8 mouse cellular contexts compared by ENCODE assay signal in genomic region chr17:21489500-21490001, GRCm38 (mm10). TPM values are rescaled to one million over a fixed set of nuclear protein-coding genes. Genes with fewer than 3 reads are reported as not detected.
DNase-seq lines count a peak whose midpoint lies in the region; ATAC-seq and TF ChIP-seq lines count a peak whose summit lies in the region.

No protein-coding gene starts in this region.

- H3K36me3 ChIP-seq in heart, postnatal 0 days (replicated peaks; ENCODE audit: control insufficient read depth, insufficient read depth, low read length) = peaks cover 6% of the 10 kb centered on the region
- H3K36me3 ChIP-seq in hindbrain, embryonic 16.5 days (ENCODE audit: control insufficient read depth, insufficient read depth, low read length) = no peaks in the 10 kb centered on the region; the same call in 1 of the 2 replicates
- H3K36me3 ChIP-seq in midbrain, embryonic 14.5 days (ENCODE audit: control insufficient read depth, insufficient read depth, low read length) = peaks cover 8% of the 10 kb centered on the region; the same call in 1 of the 2 replicates

- intact Hi-C loops in heart, postnatal 14 days (cut with DNase I) = loop anchor here (2.0 kb wide), 1 partner anchor 39 kb away; the partner anchor contains the start of gene Zfp51

- no peak for ATAC-seq in heart, postnatal 0 days (ENCODE audit: insufficient read depth, low read depth)
- peak; percentile 10 for ATAC-seq in activated CD4-positive, CD25-positive, alpha-beta regulatory T cell, adult 4 months
- ATAC-seq in hindbrain, embryonic 16.5 days = 0 out of 2 replicates have a peak, but pooled peaks have one; percentile 1
- ATAC-seq in midbrain, embryonic 14.5 days (ENCODE audit: low FRiP score, low TSS enrichment) = no peak

- peaks cover 8% of the 10 kb centered on the region for H3K4me1 ChIP-seq in heart, postnatal 0 days (ENCODE audit: control insufficient read depth, insufficient read depth)
- H3K4me1 ChIP-seq in hindbrain, embryonic 16.5 days (ENCODE audit: control insufficient read depth, insufficient read depth, low read depth, low read length) = peaks cover 6% of the 10 kb centered on the region
- H3K4me1 ChIP-seq in midbrain, embryonic 14.5 days (ENCODE audit: control insufficient read depth, insufficient read depth, low read length) = peaks cover 6% of the 10 kb centered on the region

- DNase-seq in heart, postnatal 0 days (ENCODE audit: low spot score) = no peak
- no peak for DNase-seq in heart, postnatal 14 days
- peak; percentile 2 for DNase-seq in midbrain, embryonic 14.5 days
- no peak for DNase-seq in gastrocnemius, adult 8-10 months (ENCODE audit: low spot score in 2 of 2)
- no peak for DNase-seq in thymus, adult 18-20 months
- no peak for DNase-seq in adrenal gland, postnatal 14 days

- H3K9ac ChIP-seq in heart, postnatal 0 days (replicated peaks; ENCODE audit: low read depth, low read length) = peak overlapping the region; percentile 65
- peak overlapping the region; percentile 87 for H3K9ac ChIP-seq in hindbrain, embryonic 16.5 days (ENCODE audit: low read depth, low read length)
- peak overlapping the region; percentile 67 for H3K9ac ChIP-seq in midbrain, embryonic 14.5 days (replicated peaks; ENCODE audit: low read length)

- peak overlapping the region; percentile 80 for H3K4me3 ChIP-seq in heart, postnatal 0 days (ENCODE audit: low read depth, low read length)
- H3K4me3 ChIP-seq in hindbrain, embryonic 16.5 days (ENCODE audit: low read length) = peak overlapping the region; percentile 98
- H3K4me3 ChIP-seq in midbrain, embryonic 14.5 days (replicated peaks; ENCODE audit: low read depth, low read length) = peak overlapping the region; percentile 78

- H3K9me3 ChIP-seq in heart, postnatal 0 days (replicated peaks; ENCODE audit: control insufficient read depth, low read length) = no peaks in the 10 kb centered on the region
- H3K9me3 ChIP-seq in hindbrain, embryonic 16.5 days (ENCODE audit: control insufficient read depth, low read length) = no peaks in the 10 kb centered on the region
- no peaks in the 10 kb centered on the region for H3K9me3 ChIP-seq in midbrain, embryonic 14.5 days (ENCODE audit: control insufficient read depth, low read length)

- TF ChIP-seq EP300 in heart, postnatal 0 days (IDR thresholded peaks at IDR 0.05; ENCODE audit: low read depth) = no peak

- H3K27me3 ChIP-seq in heart, postnatal 0 days (ENCODE audit: control insufficient read depth, insufficient read depth, low read length) = no peaks in the 10 kb centered on the region
- no peaks in the 10 kb centered on the region for H3K27me3 ChIP-seq in hindbrain, embryonic 16.5 days (replicated peaks; ENCODE audit: control insufficient read depth, insufficient read depth, low read length)
- no peaks in the 10 kb centered on the region for H3K27me3 ChIP-seq in midbrain, embryonic 14.5 days (ENCODE audit: control insufficient read depth, insufficient read depth, low read length)

- TF ChIP-seq CTCF in heart, postnatal 0 days (IDR thresholded peaks at IDR 0.05; ENCODE audit: low read depth) = no peak

- H3K4me2 ChIP-seq in heart, postnatal 0 days (ENCODE audit: low read depth, low read length) = peak overlapping the region; percentile 87
- peak overlapping the region; percentile 66 for H3K4me2 ChIP-seq in hindbrain, embryonic 16.5 days (ENCODE audit: low read length)
- H3K4me2 ChIP-seq in midbrain, embryonic 14.5 days (ENCODE audit: low read length) = peak overlapping the region; percentile 69

- WGBS in heart, postnatal 0 days = 8% methylated on average over 8 of the region's 8 CpGs
- WGBS in hindbrain, embryonic 16.5 days = 11% methylated on average over 8 of the region's 8 CpGs
- WGBS in midbrain, embryonic 14.5 days = 18% methylated on average over 8 of the region's 8 CpGs

- H3K27ac ChIP-seq in heart, postnatal 0 days (ENCODE audit: low read depth) = no peak overlapping the region
- H3K27ac ChIP-seq in hindbrain, embryonic 16.5 days (ENCODE audit: low read depth, low read length) = no peak overlapping the region
- H3K27ac ChIP-seq in midbrain, embryonic 14.5 days (replicated peaks; ENCODE audit: low read depth, low read length) = no peak overlapping the region; the same call in 1 of the 2 replicates

RNA-seq across cellular contexts. Expression of gene Zfp53, which starts 0.8 kb away (rescaled TPM):
- total RNA-seq in heart, postnatal 0 days (2014; rRNA removed; ENCODE audit: low replicate concordance) = 0.70 and 0.92 TPM in 2 replicates
- polyA plus RNA-seq in heart, postnatal 0 days (2015; fragmentation: Nextera tagmentation; extraction: Ambion mirVana) = 4.0 and 4.4 TPM in 2 replicates
- total RNA-seq in heart, postnatal 14 days (2021) = 1 to 10 TPM; 2.4 to 2.9 TPM
- polyA plus RNA-seq in activated CD4-positive, CD25-positive, alpha-beta regulatory T cell, adult 4 months (2017; shearing (Covaris generic)) = 10 to 100 TPM; 31.8 to 32.9 TPM
- polyA plus RNA-seq in hindbrain, embryonic 16.5 days (2015; fragmentation: Nextera tagmentation; extraction: Ambion mirVana) = 8.7 and 10.7 TPM in 2 replicates
- 10.9 and 11.4 TPM in 2 replicates for polyA plus RNA-seq in midbrain, embryonic 14.5 days (2014; fragmentation: Nextera tagmentation; extraction: Ambion mirVana)
- total RNA-seq in gastrocnemius, adult 8-10 months (2022) = 1 to 10 TPM; 1.3 to 1.8 (median 1.5) TPM
- total RNA-seq in adrenal gland, postnatal 14 days (2021) = 4.8 and 5.6 TPM in 2 replicates

RNA-seq across cellular contexts. Expression of gene Zfp51, which starts 39.4 kb away (rescaled TPM):
- 5.1 and 6.3 TPM in 2 replicates for total RNA-seq in heart, postnatal 0 days (2014; rRNA removed; ENCODE audit: low replicate concordance)
- polyA plus RNA-seq in heart, postnatal 0 days (2015; fragmentation: Nextera tagmentation; extraction: Ambion mirVana) = 9.7 and 9.9 TPM in 2 replicates
- total RNA-seq in heart, postnatal 14 days (2021) = 1 to 10 TPM; 5.8 to 6.5 TPM
- 10 to 100 TPM; 36.2 to 41.1 TPM for polyA plus RNA-seq in activated CD4-positive, CD25-positive, alpha-beta regulatory T cell, adult 4 months (2017; shearing (Covaris generic))
- 11.5 and 11.8 TPM in 2 replicates for polyA plus RNA-seq in hindbrain, embryonic 16.5 days (2015; fragmentation: Nextera tagmentation; extraction: Ambion mirVana)
- 13.9 and 17.5 TPM in 2 replicates for polyA plus RNA-seq in midbrain, embryonic 14.5 days (2014; fragmentation: Nextera tagmentation; extraction: Ambion mirVana)
- total RNA-seq in gastrocnemius, adult 8-10 months (2022) = 10 to 100 TPM; 10.5 to 11.7 (median 10.9) TPM
- total RNA-seq in adrenal gland, postnatal 14 days (2021) = 7.1 and 8.5 TPM in 2 replicates

RNA-seq across cellular contexts. Expression of gene Zfp52, which starts 45.8 kb away (rescaled TPM):
- total RNA-seq in heart, postnatal 0 days (2014; rRNA removed; ENCODE audit: low replicate concordance) = 6.8 and 7.0 TPM in 2 replicates
- 4.4 and 4.5 TPM in 2 replicates for polyA plus RNA-seq in heart, postnatal 0 days (2015; fragmentation: Nextera tagmentation; extraction: Ambion mirVana)
- total RNA-seq in heart, postnatal 14 days (2021) = 1 to 10 TPM; 3.8 to 5.4 TPM
- polyA plus RNA-seq in activated CD4-positive, CD25-positive, alpha-beta regulatory T cell, adult 4 months (2017; shearing (Covaris generic)) = 10 to 100 TPM; 16.5 to 20.0 TPM
- polyA plus RNA-seq in hindbrain, embryonic 16.5 days (2015; fragmentation: Nextera tagmentation; extraction: Ambion mirVana) = 3.0 and 3.5 TPM in 2 replicates
- polyA plus RNA-seq in midbrain, embryonic 14.5 days (2014; fragmentation: Nextera tagmentation; extraction: Ambion mirVana) = 1.5 TPM in 2 replicates
- total RNA-seq in gastrocnemius, adult 8-10 months (2022) = 10 to 100 TPM in 1 of 4 experiments, 1 to 10 TPM in 3; 6.9 to 11.4 (median 8.5) TPM
- 30.6 and 31.5 TPM in 2 replicates for total RNA-seq in adrenal gland, postnatal 14 days (2021)

Comparison
In these comparisons a context has a peak if more than half of its experiments do, and no peak if none do; other contexts are left out.
1. ATAC-seq: peak in activated CD4-positive, CD25-positive, alpha-beta regulatory T cell, adult 4 months (single experiment) and hindbrain, embryonic 16.5 days (single experiment); none in heart, postnatal 0 days (single experiment) and midbrain, embryonic 14.5 days (single experiment).
2. Peak in every context shown above with its lines, with median percentiles within 50 percentile points of each other: H3K4me2 ChIP-seq, H3K4me3 ChIP-seq and H3K9ac ChIP-seq.